Mouse (Mus musculus): ENCODE results near the gene Kif3b. TPM values are rescaled to one million over a fixed set of nuclear protein-coding genes. Genes with fewer than 3 reads are reported as not detected.

The Kif3b gene
- polyA plus RNA-seq, 1 experiment, result 0.89 TPM

DNA sequence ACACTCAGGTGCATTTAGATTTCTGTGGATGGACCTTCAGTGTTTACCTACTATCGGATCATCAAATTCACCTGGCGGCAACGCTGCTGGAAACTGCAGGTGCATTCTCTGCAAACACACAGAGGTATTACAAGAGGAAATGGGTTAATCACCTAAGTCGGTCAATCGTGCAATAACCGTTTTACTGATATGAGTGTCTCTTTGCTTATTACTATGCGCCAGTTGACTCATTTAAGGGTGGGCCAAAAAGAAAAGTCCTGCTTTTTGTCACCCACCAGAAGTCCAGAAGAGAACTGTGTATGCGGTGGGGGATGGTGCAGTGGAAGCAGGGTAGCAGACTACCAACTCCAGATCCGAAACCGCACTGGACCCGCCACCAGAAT, 53.8 kb downstream of the Kif3b start:
- Histone ChIP-seq H3K4me3 (replicated peaks) (peak overlapping the region; percentile 96), H3K9me3 (no peaks in the 10 kb centered on the region), H3K36me3 (replicated peaks; ENCODE audit: low read length) (peaks cover 6% of the 10 kb centered on the region), H3K27me3 (replicated peaks) (no peaks in the 10 kb centered on the region), H3K4me1 (peaks cover 46% of the 10 kb centered on the region)
- TF ChIP-seq GATA1 (IDR thresholded peaks at IDR 0.05; ENCODE audit: borderline replicate concordance, low read length) (no peak), FLI1 (IDR thresholded peaks at IDR 0.05; ENCODE audit: low read length) (no peak)

GRCm38 (mm10) chr2:153345454-153346220, 54.4 kb downstream of the Kif3b start, which contains the start of gene Asxl1:
Gene Asxl1 (plus strand): TSS chr2:153345829.
- peaks cover 49% of the 10 kb centered on the region for H3K4me1 ChIP-seq
- TF ChIP-seq GATA1 (IDR thresholded peaks at IDR 0.05; ENCODE audit: borderline replicate concordance, low read length) (no peak), FLI1 (IDR thresholded peaks at IDR 0.05; ENCODE audit: low read length) (no peak)

GRCm38 (mm10) chr2:153346221-153347182, 55.3 kb downstream of the Kif3b start:
- H3K36me3 ChIP-seq (replicated peaks; ENCODE audit: low read length), result peaks cover 6% of the 10 kb centered on the region
- TF ChIP-seq GATA1 (IDR thresholded peaks at IDR 0.05; ENCODE audit: borderline replicate concordance, low read length) (no peak), FLI1 (IDR thresholded peaks at IDR 0.05; ENCODE audit: low read length) (no peak)
- peak overlapping the region; percentile 96 for H3K4me3 ChIP-seq (replicated peaks)
- H3K9me3 ChIP-seq, result no peaks in the 10 kb centered on the region
- no peaks in the 10 kb centered on the region for H3K27me3 ChIP-seq (replicated peaks)
- H3K4me1 ChIP-seq, result peaks cover 58% of the 10 kb centered on the region

More at GRCm38 (mm10) chr2:153345454-153346220, 54.4 kb downstream of the Kif3b start, which contains the start of gene Asxl1:
- H3K36me3 ChIP-seq (replicated peaks; ENCODE audit: low read length), result peaks cover 6% of the 10 kb centered on the region
- H3K4me3 ChIP-seq (replicated peaks), result peak within 1 kb of the TSS; percentile 96
- no peaks in the 10 kb centered on the region for H3K27me3 ChIP-seq (replicated peaks)
- H3K9me3 ChIP-seq, result no peaks in the 10 kb centered on the region

DNA sequence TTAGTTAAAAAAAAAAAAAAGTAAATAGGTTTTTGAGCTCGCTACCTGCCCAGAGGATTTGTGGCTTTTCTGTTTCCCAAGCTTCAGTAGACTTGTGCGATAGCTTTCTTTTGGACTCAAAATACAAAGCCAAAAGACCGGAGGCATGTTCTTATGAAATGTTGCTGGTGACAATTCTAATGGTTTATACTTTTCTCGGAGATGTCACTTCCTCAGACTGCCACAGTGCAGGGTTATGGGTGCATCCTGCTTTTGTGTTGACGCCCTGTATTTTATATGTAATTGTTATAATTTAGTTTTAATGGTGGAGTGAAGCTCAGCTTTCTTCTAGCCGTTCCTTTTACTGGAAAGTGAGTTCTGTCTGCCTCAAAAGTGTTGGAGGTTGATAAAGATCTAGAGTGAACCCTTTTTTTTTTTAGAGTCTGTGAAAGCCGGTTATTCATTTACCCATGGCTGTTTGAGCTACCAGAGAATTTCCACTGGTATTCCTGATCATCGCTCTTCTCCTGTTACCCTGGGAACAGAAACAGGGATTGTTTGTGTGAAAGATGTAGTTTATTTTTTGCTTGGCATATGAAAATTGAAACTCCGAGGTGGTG, 56.1 kb downstream of the Kif3b start:
- Histone ChIP-seq H3K4me3 (replicated peaks) (peak overlapping the region; percentile 96), H3K27me3 (replicated peaks) (no peaks in the 10 kb centered on the region), H3K9me3 (no peaks in the 10 kb centered on the region), H3K36me3 (replicated peaks; ENCODE audit: low read length) (peaks cover 6% of the 10 kb centered on the region), H3K4me1 (peaks cover 64% of the 10 kb centered on the region)
- no peak for TF ChIP-seq FLI1 (IDR thresholded peaks at IDR 0.05; ENCODE audit: low read length)

DNA sequence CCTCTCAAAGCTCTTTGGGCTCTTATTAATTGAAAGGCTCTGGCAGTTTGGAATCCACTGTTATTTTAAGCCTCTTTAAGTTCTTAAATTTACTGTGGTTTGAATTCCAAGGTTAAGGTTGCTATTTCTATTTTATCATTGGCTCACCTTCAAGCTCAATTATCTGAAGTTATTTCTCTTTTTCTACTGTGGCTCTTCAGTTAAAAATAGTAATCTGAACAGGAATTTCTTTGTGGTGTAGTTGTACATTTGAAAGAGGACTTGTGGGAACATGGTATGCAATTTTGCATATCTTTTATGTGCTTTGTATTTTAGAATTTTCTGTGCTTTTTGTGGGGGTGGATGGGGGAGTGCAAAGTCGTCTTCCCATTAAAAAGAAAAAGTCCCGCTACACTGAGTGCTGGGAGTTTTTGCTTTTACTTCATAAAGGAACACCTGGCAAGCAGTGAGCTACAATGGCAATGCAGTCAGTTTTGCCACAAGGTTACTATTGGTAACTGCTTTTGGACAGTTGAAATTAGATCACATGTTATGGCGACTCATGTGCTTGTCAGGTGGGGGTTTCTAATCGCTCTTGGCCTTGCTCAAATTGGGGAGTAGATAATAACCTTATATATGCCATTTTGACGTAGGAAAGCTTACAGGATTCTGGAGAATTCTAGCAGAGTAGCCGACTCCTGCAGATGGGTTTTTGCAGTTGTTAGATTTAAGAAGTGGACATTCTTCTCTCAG, 57.1 kb downstream of the Kif3b start:
- no peak for TF ChIP-seq FLI1 (IDR thresholded peaks at IDR 0.05; ENCODE audit: low read length)
- no peak for TF ChIP-seq GATA1 (IDR thresholded peaks at IDR 0.05; ENCODE audit: borderline replicate concordance, low read length)
- peak overlapping the region; percentile 56 for H3K4me3 ChIP-seq (replicated peaks)
- H3K36me3 ChIP-seq (replicated peaks; ENCODE audit: low read length), result peaks cover 13% of the 10 kb centered on the region
- no peaks in the 10 kb centered on the region for H3K9me3 ChIP-seq
- H3K4me1 ChIP-seq, result peaks cover 58% of the 10 kb centered on the region
- H3K27me3 ChIP-seq (replicated peaks), result no peaks in the 10 kb centered on the region

GRCm38 (mm10) chr2:153350552-153351181, 59.5 kb downstream of the Kif3b start:
- peaks cover 35% of the 10 kb centered on the region for H3K36me3 ChIP-seq (replicated peaks; ENCODE audit: low read length)
- H3K4me1 ChIP-seq, result peaks cover 42% of the 10 kb centered on the region
- H3K27me3 ChIP-seq (replicated peaks), result no peaks in the 10 kb centered on the region
- TF ChIP-seq FLI1 (IDR thresholded peaks at IDR 0.05; ENCODE audit: low read length), result no peak
- H3K9me3 ChIP-seq, result no peaks in the 10 kb centered on the region
- peak overlapping the region; percentile 81 for H3K4me3 ChIP-seq (replicated peaks)

- H3K4me1 ChIP-seq, result peaks cover 36% of the 10 kb centered on the region
- no peak overlapping the region for H3K4me3 ChIP-seq (replicated peaks)
- no peaks in the 10 kb centered on the region for H3K27me3 ChIP-seq (replicated peaks)
- peaks cover 70% of the 10 kb centered on the region for H3K36me3 ChIP-seq (replicated peaks; ENCODE audit: low read length)
- H3K9me3 ChIP-seq, result no peaks in the 10 kb centered on the region
- no peak for TF ChIP-seq GATA1 (IDR thresholded peaks at IDR 0.05; ENCODE audit: borderline replicate concordance, low read length)
- no peak for TF ChIP-seq FLI1 (IDR thresholded peaks at IDR 0.05; ENCODE audit: low read length)
These were observed 63.4 kb downstream of the Kif3b start for GRCm38 (mm10) chr2:153354648-153355047.

DNA sequence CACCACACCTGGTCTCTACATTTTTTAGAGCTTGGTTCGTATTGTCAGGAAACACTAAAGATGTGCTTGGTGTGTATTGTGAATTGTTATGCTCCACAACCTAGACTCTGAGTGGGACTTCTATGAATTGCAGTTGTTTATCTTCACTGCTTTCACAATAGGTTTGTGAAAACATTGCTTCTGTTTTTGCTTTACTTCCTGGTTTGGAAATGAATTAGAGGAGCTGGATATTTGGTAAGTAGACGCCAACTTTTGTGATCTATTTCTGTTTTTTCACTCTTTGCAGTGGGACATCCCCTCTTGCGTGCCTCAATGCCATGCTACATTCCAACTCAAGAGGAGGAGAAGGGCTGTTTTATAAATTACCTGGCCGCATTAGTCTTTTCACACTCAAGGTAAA, 65.6 kb downstream of the Kif3b start:
- no peaks in the 10 kb centered on the region for H3K9me3 ChIP-seq
- TF ChIP-seq FLI1 (IDR thresholded peaks at IDR 0.05; ENCODE audit: low read length) (no peak), GATA1 (IDR thresholded peaks at IDR 0.05; ENCODE audit: borderline replicate concordance, low read length) (no peak)
- H3K36me3 ChIP-seq (replicated peaks; ENCODE audit: low read length), result peaks cover 81% of the 10 kb centered on the region
- H3K4me3 ChIP-seq (replicated peaks), result no peak overlapping the region
- H3K4me1 ChIP-seq, result peaks cover 25% of the 10 kb centered on the region
- no peaks in the 10 kb centered on the region for H3K27me3 ChIP-seq (replicated peaks)
